Mouse (Mus musculus): ENCODE results near the gene Rere. TPM values are rescaled to one million over a fixed set of nuclear protein-coding genes. Genes with fewer than 3 reads are reported as not detected.

Gene Rere
- polyA plus RNA-seq, 1 experiment from 2014 or later, result 18.0 TPM

DNA sequence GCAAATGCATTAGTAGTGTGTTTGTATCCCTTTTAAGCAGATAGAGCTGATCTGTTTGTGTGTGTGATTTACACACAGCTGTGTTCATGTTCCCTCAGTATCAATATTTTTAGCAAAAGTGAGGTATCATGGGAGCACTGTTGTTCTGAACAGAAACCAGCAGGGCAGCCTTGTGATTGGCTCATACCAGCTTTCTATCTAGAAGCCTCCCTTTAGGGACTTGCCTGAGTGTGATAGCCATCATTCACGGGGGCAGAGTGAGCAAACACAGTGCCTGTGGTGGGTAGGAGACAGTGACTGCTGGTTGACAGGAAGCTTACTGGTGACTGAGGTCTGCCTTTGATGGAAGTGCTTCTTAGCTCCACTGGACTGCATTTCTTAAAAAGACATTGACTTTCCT, 276.5 kb downstream of the Rere start:
- Histone ChIP-seq H3K27ac (ENCODE audit: low read length) (no peak overlapping the region), H3K4me1 (ENCODE audit: control insufficient read depth, insufficient read depth, low read length) (peaks cover 33% of the 10 kb centered on the region), H3K9me3 (replicated peaks; ENCODE audit: control insufficient read depth, low read length) (no peaks in the 10 kb centered on the region), H3K27me3 (ENCODE audit: control insufficient read depth, insufficient read depth, low read length) (no peaks in the 10 kb centered on the region), H3K9ac (ENCODE audit: low read length) (no peak overlapping the region), H3K4me2 (ENCODE audit: low read depth, low read length) (no peak overlapping the region), H3K4me3 (ENCODE audit: low read length) (no peak overlapping the region), H3K36me3 (ENCODE audit: control insufficient read depth, insufficient read depth) (no peaks in the 10 kb centered on the region)
- ATAC-seq (replicated peaks; ENCODE audit: extremely low read depth, insufficient read depth, low FRiP score), result no peak
- 20% methylated on average over 1 of the region's 1 CpGs for WGBS

DNA sequence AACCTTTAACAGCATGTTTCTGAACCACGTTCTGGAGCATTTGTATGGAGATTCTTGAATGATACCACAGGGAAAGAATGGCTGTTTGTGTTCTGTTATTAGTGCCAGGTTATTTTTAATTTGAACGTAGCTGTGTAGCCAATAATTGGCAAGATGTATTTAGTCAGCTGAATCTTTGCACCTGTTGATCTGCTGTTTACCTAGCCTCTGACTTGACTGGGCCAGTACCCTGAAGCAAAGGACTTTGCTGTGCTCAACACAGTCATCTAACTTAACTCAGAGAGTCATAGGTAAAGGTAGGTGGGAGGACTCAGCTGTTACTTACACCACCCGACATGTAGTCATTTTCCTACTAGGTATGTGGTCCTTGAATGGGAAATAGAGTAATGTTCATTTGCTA, 278.1 kb downstream of the Rere start:
- H3K27ac ChIP-seq (ENCODE audit: low read length), result no peak overlapping the region
- no peaks in the 10 kb centered on the region for H3K36me3 ChIP-seq (ENCODE audit: control insufficient read depth, insufficient read depth)
- H3K9ac ChIP-seq (ENCODE audit: low read length), result no peak overlapping the region
- H3K4me1 ChIP-seq (ENCODE audit: control insufficient read depth, insufficient read depth, low read length), result peaks cover 33% of the 10 kb centered on the region
- no peaks in the 10 kb centered on the region for H3K27me3 ChIP-seq (ENCODE audit: control insufficient read depth, insufficient read depth, low read length)
- H3K4me2 ChIP-seq (ENCODE audit: low read depth, low read length), result no peak overlapping the region
- H3K9me3 ChIP-seq (replicated peaks; ENCODE audit: control insufficient read depth, low read length), result no peaks in the 10 kb centered on the region
- WGBS, result 68% methylated on average over 3 of the region's 3 CpGs
- ATAC-seq (replicated peaks; ENCODE audit: extremely low read depth, insufficient read depth, low FRiP score), result no peak
- H3K4me3 ChIP-seq (ENCODE audit: low read length), result no peak overlapping the region

DNA sequence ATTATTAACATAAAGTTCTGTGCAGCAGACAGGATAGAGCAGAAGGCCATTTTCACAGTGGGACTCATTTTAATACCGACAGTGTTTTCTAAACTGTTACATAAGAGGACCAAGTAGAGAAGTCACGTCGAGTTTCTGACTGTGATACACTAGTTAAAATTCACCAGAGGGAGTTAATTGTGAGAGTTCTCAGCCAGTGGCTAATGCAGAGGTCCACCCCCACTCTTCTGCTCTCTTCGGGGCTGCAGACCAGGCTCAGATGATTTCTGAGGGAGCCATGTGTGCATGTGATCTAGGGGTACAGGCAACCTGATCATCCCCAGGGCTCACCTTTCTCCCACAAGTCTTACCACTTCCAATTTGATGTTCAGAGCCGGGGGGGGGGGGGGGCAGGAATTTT, 281.8 kb downstream of the Rere start:
- 61% methylated on average over 5 of the region's 5 CpGs for WGBS
- peaks cover 17% of the 10 kb centered on the region for H3K4me1 ChIP-seq (ENCODE audit: control insufficient read depth, insufficient read depth, low read length)

DNA sequence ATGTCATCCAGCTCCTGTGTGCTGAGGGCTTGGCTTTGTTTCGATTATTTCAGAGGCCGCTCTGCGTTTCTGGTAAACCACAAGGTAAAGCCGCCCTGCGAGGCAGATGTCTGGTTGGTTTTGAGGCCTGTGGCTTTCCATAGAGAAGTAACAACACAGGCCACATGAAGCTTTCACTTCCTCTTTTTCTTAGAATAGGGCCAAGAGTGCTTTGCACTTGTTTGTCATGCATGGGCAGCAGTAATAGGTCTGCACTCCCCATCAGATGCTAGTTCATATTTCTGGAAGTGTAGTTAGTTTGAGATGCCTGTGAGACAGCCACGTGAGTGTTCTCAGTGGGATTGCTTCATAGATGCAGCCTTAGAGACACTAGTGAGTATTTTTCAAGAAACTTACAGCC, 284.7 kb downstream of the Rere start:
- Histone ChIP-seq H3K27ac (ENCODE audit: low read length) (no peak overlapping the region), H3K4me2 (ENCODE audit: low read depth, low read length) (no peak overlapping the region), H3K36me3 (ENCODE audit: control insufficient read depth, insufficient read depth) (no peaks in the 10 kb centered on the region), H3K4me1 (ENCODE audit: control insufficient read depth, insufficient read depth, low read length) (peaks cover 20% of the 10 kb centered on the region), H3K9me3 (replicated peaks; ENCODE audit: control insufficient read depth, low read length) (no peaks in the 10 kb centered on the region), H3K4me3 (ENCODE audit: low read length) (no peak overlapping the region), H3K9ac (ENCODE audit: low read length) (no peak overlapping the region), H3K27me3 (ENCODE audit: control insufficient read depth, insufficient read depth, low read length) (no peaks in the 10 kb centered on the region)
- ATAC-seq (replicated peaks; ENCODE audit: extremely low read depth, insufficient read depth, low FRiP score), result no peak
- 85% methylated on average over 6 of the region's 6 CpGs for WGBS

More for the DNA sequence above, 281.8 kb downstream of the Rere start:
- no peaks in the 10 kb centered on the region for H3K27me3 ChIP-seq (ENCODE audit: control insufficient read depth, insufficient read depth, low read length)
- ATAC-seq (replicated peaks; ENCODE audit: extremely low read depth, insufficient read depth, low FRiP score), result no peak
- H3K4me2 ChIP-seq (ENCODE audit: low read depth, low read length), result no peak overlapping the region
- H3K9ac ChIP-seq (ENCODE audit: low read length), result no peak overlapping the region
- no peak overlapping the region for H3K27ac ChIP-seq (ENCODE audit: low read length)
- no peaks in the 10 kb centered on the region for H3K36me3 ChIP-seq (ENCODE audit: control insufficient read depth, insufficient read depth)
- no peak overlapping the region for H3K4me3 ChIP-seq (ENCODE audit: low read length)
- H3K9me3 ChIP-seq (replicated peaks; ENCODE audit: control insufficient read depth, low read length), result no peaks in the 10 kb centered on the region

DNA sequence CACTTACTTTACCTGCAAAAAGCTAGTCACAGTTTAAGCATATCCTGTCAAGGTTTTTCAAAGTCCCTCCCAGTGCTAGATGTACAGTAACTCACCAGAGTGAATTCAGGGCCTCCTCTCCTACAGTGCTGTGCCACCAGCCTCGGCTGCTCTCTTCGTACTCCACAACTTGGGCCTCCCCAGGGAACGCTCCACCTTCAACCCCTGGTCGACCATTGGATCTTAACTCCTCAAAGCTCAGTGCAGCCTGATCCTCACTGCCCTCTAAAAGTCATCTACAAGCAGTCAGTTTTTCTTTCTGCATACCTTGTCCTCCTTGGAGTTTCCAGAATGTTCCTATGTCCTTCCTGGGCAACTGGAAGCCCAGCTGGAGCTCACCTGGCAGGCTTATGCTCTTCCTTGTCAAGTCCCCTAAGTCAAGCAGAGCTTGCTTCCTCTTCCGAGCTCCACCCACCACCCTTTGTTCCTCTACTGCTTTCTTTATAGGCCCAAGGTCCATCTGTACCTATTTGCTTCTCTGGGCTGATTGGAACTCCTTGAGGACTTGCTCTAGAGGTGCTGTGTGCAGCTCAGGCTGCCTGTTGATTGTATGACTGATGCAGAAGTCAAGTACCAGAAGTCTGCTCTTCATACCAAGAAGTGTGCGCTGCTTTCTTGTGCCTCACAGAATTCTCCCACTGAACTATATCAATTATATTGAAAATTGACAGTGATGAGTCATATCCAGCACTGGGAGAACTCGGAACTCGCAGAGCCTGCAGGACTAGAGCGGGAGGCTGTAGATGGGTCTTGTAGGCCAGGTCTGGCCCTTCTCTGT, 287.1 kb downstream of the Rere start:
- Histone ChIP-seq H3K4me1 (ENCODE audit: control insufficient read depth, insufficient read depth, low read length) (peaks cover 25% of the 10 kb centered on the region), H3K27ac (ENCODE audit: low read length) (peak overlapping the region; percentile 91), H3K9ac (ENCODE audit: low read length) (peak overlapping the region; percentile 91), H3K4me3 (ENCODE audit: low read length) (peak overlapping the region; percentile 82), H3K36me3 (ENCODE audit: control insufficient read depth, insufficient read depth) (no peaks in the 10 kb centered on the region; the same call in 1 of the 2 replicates), H3K4me2 (ENCODE audit: low read depth, low read length) (peak overlapping the region; percentile 76), H3K9me3 (replicated peaks; ENCODE audit: control insufficient read depth, low read length) (no peaks in the 10 kb centered on the region), H3K27me3 (ENCODE audit: control insufficient read depth, insufficient read depth, low read length) (no peaks in the 10 kb centered on the region)
- ATAC-seq (replicated peaks; ENCODE audit: extremely low read depth, insufficient read depth, low FRiP score), result no peak
- 29% methylated on average over 9 of the region's 9 CpGs for whole genome bisulfite sequencing

DNA sequence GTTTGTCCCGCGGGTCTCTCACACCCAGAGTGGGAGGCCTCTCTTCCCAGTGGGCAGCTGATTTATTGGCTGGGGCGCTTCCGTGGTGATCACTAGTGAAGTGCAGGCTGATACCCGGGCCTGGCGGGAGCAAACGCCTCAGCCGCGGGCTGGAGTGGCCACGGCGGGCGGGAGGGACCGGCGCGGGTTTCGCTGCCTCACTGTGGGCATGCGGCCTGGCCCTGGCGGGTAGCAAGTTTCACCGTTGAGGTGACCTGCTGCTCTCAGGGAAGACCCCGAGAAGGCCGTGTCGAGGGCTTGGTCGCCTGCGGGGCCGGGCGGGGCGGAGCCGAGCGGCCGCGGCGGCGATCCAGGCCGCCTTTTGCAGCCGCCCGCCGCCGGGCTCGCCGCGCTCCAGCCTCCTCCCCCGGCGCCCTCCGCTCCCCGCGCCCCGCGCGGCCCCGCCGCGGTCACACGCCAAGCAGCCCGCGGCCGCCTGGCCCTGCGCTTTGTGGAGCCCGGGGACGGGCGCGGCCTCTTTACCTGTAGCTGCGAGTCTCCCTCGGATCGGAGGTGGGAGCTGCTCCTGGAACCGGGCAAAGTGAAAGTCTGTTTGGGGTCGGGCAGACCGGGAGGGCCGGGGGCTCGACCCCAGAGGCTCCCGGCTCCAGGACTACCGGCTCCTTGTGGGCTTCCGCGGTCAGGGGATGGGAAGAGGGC, 287.8 kb downstream of the Rere start:
- peak; percentile 90 for ATAC-seq (replicated peaks; ENCODE audit: extremely low read depth, insufficient read depth, low FRiP score)
- Histone ChIP-seq H3K4me2 (ENCODE audit: low read depth, low read length) (peak overlapping the region; percentile 76), H3K4me1 (ENCODE audit: control insufficient read depth, insufficient read depth, low read length) (peaks cover 25% of the 10 kb centered on the region), H3K9me3 (replicated peaks; ENCODE audit: control insufficient read depth, low read length) (no peaks in the 10 kb centered on the region), H3K9ac (ENCODE audit: low read length) (peak overlapping the region; percentile 91), H3K4me3 (ENCODE audit: low read length) (peak overlapping the region; percentile 82), H3K27ac (ENCODE audit: low read length) (peak overlapping the region; percentile 91), H3K27me3 (ENCODE audit: control insufficient read depth, insufficient read depth, low read length) (no peaks in the 10 kb centered on the region), H3K36me3 (ENCODE audit: control insufficient read depth, insufficient read depth) (peaks cover 2% of the 10 kb centered on the region; the same call in 1 of the 2 replicates)
- WGBS, result under 1% methylated on average over 65 of the region's 73 CpGs

DNA sequence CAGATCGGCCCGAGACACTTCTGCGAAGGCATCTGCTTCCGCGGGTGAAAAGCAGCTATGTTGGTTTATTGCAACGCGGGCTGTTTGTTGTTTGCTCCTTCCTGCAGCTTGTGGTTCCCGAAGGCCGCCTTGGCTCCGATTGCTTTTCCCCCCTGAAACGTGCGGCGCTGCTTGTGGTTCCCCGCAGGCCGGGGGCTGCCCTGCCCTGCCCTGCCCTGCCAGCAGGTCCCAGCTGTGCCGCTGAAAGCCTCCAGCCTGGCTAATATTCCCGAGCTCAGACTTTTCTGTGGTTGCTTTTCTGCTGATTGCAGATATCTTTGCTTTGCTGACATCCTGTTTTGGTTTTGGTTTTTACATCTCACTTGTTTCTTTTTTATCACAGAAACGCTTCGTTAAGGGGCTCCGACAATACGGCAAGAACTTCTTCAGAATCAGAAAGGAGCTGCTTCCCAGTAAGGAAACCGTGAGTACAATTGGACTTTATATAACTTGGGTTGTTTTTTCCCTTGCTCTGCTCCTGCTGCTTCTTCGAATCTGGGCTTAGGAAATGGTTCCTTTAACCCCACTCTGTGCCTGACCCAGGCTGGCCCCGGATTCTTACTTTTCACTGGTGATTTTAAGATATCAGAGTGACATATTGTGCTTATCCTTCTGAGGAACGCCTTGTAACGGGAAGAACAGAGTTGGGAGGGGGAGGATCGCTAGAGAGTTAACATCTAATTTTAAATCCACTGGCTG, 288.6 kb downstream of the Rere start:
- ATAC-seq (replicated peaks; ENCODE audit: extremely low read depth, insufficient read depth, low FRiP score), result peak; percentile 55
- Histone ChIP-seq H3K4me1 (ENCODE audit: control insufficient read depth, insufficient read depth, low read length) (peaks cover 28% of the 10 kb centered on the region), H3K9ac (ENCODE audit: low read length) (peak overlapping the region; percentile 91), H3K4me3 (ENCODE audit: low read length) (peak overlapping the region; percentile 82), H3K27me3 (ENCODE audit: control insufficient read depth, insufficient read depth, low read length) (no peaks in the 10 kb centered on the region), H3K4me2 (ENCODE audit: low read depth, low read length) (peak overlapping the region; percentile 76), H3K36me3 (ENCODE audit: control insufficient read depth, insufficient read depth) (peaks cover 2% of the 10 kb centered on the region; the same call in 1 of the 2 replicates), H3K27ac (ENCODE audit: low read length) (peak overlapping the region; percentile 91), H3K9me3 (replicated peaks; ENCODE audit: control insufficient read depth, low read length) (no peaks in the 10 kb centered on the region)
- WGBS, result under 1% methylated on average over 27 of the region's 27 CpGs

DNA sequence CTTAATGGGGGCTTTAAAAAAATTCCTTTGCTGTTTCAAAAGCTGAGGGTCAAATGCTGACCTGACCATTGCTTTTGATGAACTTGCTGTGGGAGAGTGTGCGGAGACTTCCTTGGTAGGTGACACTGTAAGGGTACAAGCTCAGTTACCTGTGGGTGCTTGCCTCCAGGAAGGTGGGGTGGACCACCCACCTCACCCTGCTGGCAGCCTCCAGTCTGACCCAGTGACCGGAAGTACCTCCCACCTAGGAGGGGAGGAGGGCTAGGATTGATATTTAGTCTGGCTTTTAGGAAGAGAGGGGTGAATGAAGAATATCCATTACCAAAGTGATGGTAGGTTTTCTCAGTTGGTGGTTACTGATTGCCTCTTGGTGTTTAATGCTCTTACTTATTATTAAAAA, 289.3 kb downstream of the Rere start:
- Histone ChIP-seq H3K27ac (ENCODE audit: low read length) (peak overlapping the region; percentile 91), H3K9me3 (replicated peaks; ENCODE audit: control insufficient read depth, low read length) (no peaks in the 10 kb centered on the region), H3K4me2 (ENCODE audit: low read depth, low read length) (peak overlapping the region; percentile 76), H3K36me3 (ENCODE audit: control insufficient read depth, insufficient read depth) (peaks cover 2% of the 10 kb centered on the region; the same call in 1 of the 2 replicates), H3K4me1 (ENCODE audit: control insufficient read depth, insufficient read depth, low read length) (peaks cover 36% of the 10 kb centered on the region), H3K9ac (ENCODE audit: low read length) (peak overlapping the region; percentile 91), H3K27me3 (ENCODE audit: control insufficient read depth, insufficient read depth, low read length) (no peaks in the 10 kb centered on the region), H3K4me3 (ENCODE audit: low read length) (peak overlapping the region; percentile 82)
- WGBS, result 32% methylated on average over 2 of the region's 2 CpGs
- ATAC-seq (replicated peaks; ENCODE audit: extremely low read depth, insufficient read depth, low FRiP score), result no peak
